ENCODE assay signal across 8 mouse cellular contexts in genomic region chr11:70763936-70764808, GRCm38 (mm10). TPM values are rescaled to one million over a fixed set of nuclear protein-coding genes. Genes with fewer than 3 reads are reported as not detected.
A peak's percentile ranks its signal among the peaks of the same experiment; 100 is the strongest.
DNase-seq lines count a peak whose midpoint lies in the region; ATAC-seq and TF ChIP-seq lines count a peak whose summit lies in the region.

Gene Zfp3, plus strand, starts transcription at chr11:70764209.

- H3K9ac ChIP-seq in MEL (ENCODE audit: control insufficient read depth, low read depth, low read length, poor library complexity, severe bottlenecking): peak within 1 kb of the TSS; percentile 87
- peak within 1 kb of the TSS; percentile 74 for H3K9ac ChIP-seq in lung, embryonic 16.5 days (ENCODE audit: low read length)

- peak in 1 of 2 experiments; percentile 16; a peak in 2 of 4 replicates for TF ChIP-seq EP300 in MEL (IDR thresholded peaks at IDR 0.05; ENCODE audit: low read depth in 1 of 2, low read length in 2 of 2)

- peak within 1 kb of the TSS; percentile 69 for H3K27ac ChIP-seq in MEL (ENCODE audit: control insufficient read depth, low read depth, low read length)
- peak within 1 kb of the TSS; percentile 77 for H3K27ac ChIP-seq in lung, embryonic 16.5 days (ENCODE audit: low read length)

- under 1% methylated on average over 78 of the region's 78 CpGs for WGBS in lung, embryonic 16.5 days

- H3K27me3 ChIP-seq in MEL (ENCODE audit: control insufficient read depth in 1 of 2, insufficient read depth in 2 of 2, low read length in 2 of 2): peaks cover 0 to 2% of the 10 kb centered on the region in 2 experiments; a peak in 3 of 4 replicates
- H3K27me3 ChIP-seq in lung, embryonic 16.5 days (ENCODE audit: control insufficient read depth, insufficient read depth, low read depth, low read length): no peaks in the 10 kb centered on the region

- H3K36me3 ChIP-seq in MEL (ENCODE audit: control insufficient read depth in 1 of 2, insufficient read depth in 2 of 2, low read length in 2 of 2): peaks cover 0 to 11% of the 10 kb centered on the region in 2 experiments; a peak in 2 of 4 replicates
- no peaks in the 10 kb centered on the region; the same call in 1 of the 2 replicates for H3K36me3 ChIP-seq in lung, embryonic 16.5 days (ENCODE audit: control insufficient read depth, insufficient read depth, low read length)

- peaks cover 6% of the 10 kb centered on the region; the same call in 1 of the 2 replicates for H3K79me2 ChIP-seq in MEL (ENCODE audit: control insufficient read depth, insufficient read depth, low read length, poor library complexity)

- no peak for TF ChIP-seq CTCF in MEL (IDR thresholded peaks at IDR 0.05 in 2 of 3, conservative IDR thresholded peaks at IDR 0.05 in 1 of 3; ENCODE audit: control insufficient read depth in 1 of 3, insufficient read depth in 1 of 3, low read depth in 2 of 3, low read length in 3 of 3, poor library complexity in 1 of 3, severe bottlenecking in 1 of 3)

- ATAC-seq in hematopoietic stem cell, adult 5-6 weeks (replicated peaks in 1 of 2; ENCODE audit: insufficient read depth in 1 of 2, low FRiP score in 2 of 2, low TSS enrichment in 1 of 2, low read depth in 1 of 2, poor library complexity in 2 of 2, severe bottlenecking in 2 of 2): peak; percentile 57 to 61; a peak in 3 of 4 replicates
- ATAC-seq in lung, embryonic 16.5 days (ENCODE audit: low read depth): peak; percentile 82

- peaks cover 7 to 18% of the 10 kb centered on the region in 2 experiments for H3K4me1 ChIP-seq in MEL (ENCODE audit: control insufficient read depth in 1 of 2, insufficient read depth in 2 of 2, low read length in 2 of 2)
- H3K4me1 ChIP-seq in lung, embryonic 16.5 days (replicated peaks; ENCODE audit: control insufficient read depth, insufficient read depth, low read length): peaks cover 3% of the 10 kb centered on the region

- peak; percentile 88 for DNase-seq in MEL (ENCODE audit: low read depth, low spot score)
- DNase-seq in cerebellum, adult 8-10 months: peak; percentile 73
- peak; percentile 51 for DNase-seq in forelimb bud, embryonic 11.5 days (ENCODE audit: low read depth, low spot score)
- peak; percentile 83 for DNase-seq in layer of hippocampus, adult 9-11 months
- DNase-seq in ovary, postnatal 10 days (ENCODE audit: low spot score): peak; percentile 65
- peak; percentile 82 for DNase-seq in thymus, postnatal 0 days (ENCODE audit: low spot score)

- TF ChIP-seq POLR2A in MEL (IDR thresholded peaks at IDR 0.05; ENCODE audit: control insufficient read depth in 1 of 2, insufficient read depth in 1 of 2, low read depth in 1 of 2, low read length in 2 of 2, poor library complexity in 1 of 2): peak; percentile 67; a peak in 3 of 4 replicates

- H3K4me3 ChIP-seq in MEL (ENCODE audit: control insufficient read depth in 1 of 2, insufficient read depth in 1 of 2, low read depth in 2 of 2, low read length in 2 of 2): peak within 1 kb of the TSS; percentile 75 to 87
- H3K4me3 ChIP-seq in lung, embryonic 16.5 days (ENCODE audit: low read length): peak within 1 kb of the TSS; percentile 68

- H3K4me2 ChIP-seq in lung, embryonic 16.5 days (ENCODE audit: low read depth, low read length): peak within 1 kb of the TSS; percentile 73

- no peaks in the 10 kb centered on the region for H3K9me3 ChIP-seq in MEL (replicated peaks; ENCODE audit: insufficient read depth, low read length)
- no peaks in the 10 kb centered on the region for H3K9me3 ChIP-seq in lung, embryonic 16.5 days (ENCODE audit: control insufficient read depth, low read length)

- no peak for TF ChIP-seq RAD21 in MEL (IDR thresholded peaks at IDR 0.05; ENCODE audit: low read depth, low read length)

TF ChIP-seq in MEL, 35 proteins besides CTCF, POLR2A, EP300 and RAD21:
- TF ChIP-seq MXI1 (IDR thresholded peaks at IDR 0.05; ENCODE audit: low read depth, low read length) (peak; percentile 12; the same call in 1 of the 2 replicates), JUND (IDR thresholded peaks at IDR 0.05; ENCODE audit: low read depth, low read length) (no peak), USF2 (IDR thresholded peaks at IDR 0.05; ENCODE audit: borderline replicate concordance in 1 of 2, insufficient read depth in 1 of 2, low read depth in 1 of 2, low read length in 2 of 2) (no peak), CHD1 (IDR thresholded peaks at IDR 0.05; ENCODE audit: low read depth, low read length) (no peak), TBP (IDR thresholded peaks at IDR 0.05; ENCODE audit: low read depth, low read length) (0 out of 2 replicates have a peak, but pooled peaks have one; percentile 59), ZMIZ1 (IDR thresholded peaks at IDR 0.05; ENCODE audit: low read depth, low read length) (no peak), HCFC1 (IDR thresholded peaks at IDR 0.05; ENCODE audit: low read depth, low read length) (peak; percentile 76), TCF12 (IDR thresholded peaks at IDR 0.05; ENCODE audit: low read depth, low read length) (0 out of 2 replicates have a peak, but pooled peaks have one; percentile 4), CHD2 (IDR thresholded peaks at IDR 0.05; ENCODE audit: low read length) (peak; percentile 9), POLR2AphosphoS2 (IDR thresholded peaks at IDR 0.05; ENCODE audit: low read length) (no peak), MAX (IDR thresholded peaks at IDR 0.05; ENCODE audit: low read length) (peak; percentile 35; the same call in 1 of the 2 replicates), ZKSCAN1 (IDR thresholded peaks at IDR 0.05; ENCODE audit: low read depth, low read length) (no peak), MYB (IDR thresholded peaks at IDR 0.05; ENCODE audit: low read depth, low read length) (no peak), NELFE (IDR thresholded peaks at IDR 0.05; ENCODE audit: low read depth, low read length) (peak; percentile 41; the same call in 1 of the 2 replicates), UBTF (IDR thresholded peaks at IDR 0.05; ENCODE audit: borderline replicate concordance, insufficient read depth, low read depth, low read length) (peak; percentile 94; the same call in 1 of the 2 replicates), SIN3A (IDR thresholded peaks at IDR 0.05; ENCODE audit: low read length) (peak; percentile 65; the same call in 1 of the 2 replicates), MAFK (IDR thresholded peaks at IDR 0.05; ENCODE audit: borderline replicate concordance, low read depth, low read length) (no peak), ZNF384 (IDR thresholded peaks at IDR 0.05; ENCODE audit: low read depth, low read length) (no peak), ELF1 (IDR thresholded peaks at IDR 0.05; ENCODE audit: low read depth, low read length) (peak; percentile 83), MAZ (IDR thresholded peaks at IDR 0.05; ENCODE audit: low read depth, low read length) (no peak), SMC3 (IDR thresholded peaks at IDR 0.05; ENCODE audit: low read depth, low read length) (no peak), NRF1 (IDR thresholded peaks at IDR 0.05; ENCODE audit: insufficient read depth, low read depth, low read length, poor library complexity, severe bottlenecking) (no peak), ZC3H11A (IDR thresholded peaks at IDR 0.05; ENCODE audit: low read depth, low read length) (no peak), BHLHE40 (IDR thresholded peaks at IDR 0.05; ENCODE audit: borderline replicate concordance, low read depth, low read length) (no peak)

RNA-seq across cellular contexts. Expression of gene Zfp3, which starts in this region (rescaled TPM):
- total RNA-seq in MEL (2012; rRNA removed): 1.5 TPM in 2 replicates
- polyA plus RNA-seq in MEL (2012; ENCODE audit: insufficient read depth in 1 of 2, insufficient read length in 2 of 2, low read depth in 1 of 2, low replicate concordance in 2 of 2, missing spikeins in 1 of 2): 1 to 10 TPM in 1 of 2 experiments, not detected in 1; 1.9 TPM
- 3.7 and 8.3 TPM in 2 replicates for total RNA-seq in hematopoietic stem cell, adult 5-6 weeks (2017)
- 4.9 and 5.7 TPM in 2 replicates for polyA plus RNA-seq in lung, embryonic 16.5 days (2015; fragmentation: Nextera tagmentation; extraction: Ambion mirVana)
- polyA plus RNA-seq in thymus, postnatal 0 days (2015; fragmentation: Nextera tagmentation; extraction: Ambion mirVana): 7.2 and 7.6 TPM in 2 replicates

Comparison
In these comparisons a context has a peak if more than half of its experiments do, and no peak if none do; other contexts are left out.
1. Peak in every context shown above with its lines: DNase-seq, ATAC-seq, H3K4me3 ChIP-seq and H3K27ac ChIP-seq.